9 mouse cellular contexts compared by ENCODE assay signal in the genomic region with DNA sequence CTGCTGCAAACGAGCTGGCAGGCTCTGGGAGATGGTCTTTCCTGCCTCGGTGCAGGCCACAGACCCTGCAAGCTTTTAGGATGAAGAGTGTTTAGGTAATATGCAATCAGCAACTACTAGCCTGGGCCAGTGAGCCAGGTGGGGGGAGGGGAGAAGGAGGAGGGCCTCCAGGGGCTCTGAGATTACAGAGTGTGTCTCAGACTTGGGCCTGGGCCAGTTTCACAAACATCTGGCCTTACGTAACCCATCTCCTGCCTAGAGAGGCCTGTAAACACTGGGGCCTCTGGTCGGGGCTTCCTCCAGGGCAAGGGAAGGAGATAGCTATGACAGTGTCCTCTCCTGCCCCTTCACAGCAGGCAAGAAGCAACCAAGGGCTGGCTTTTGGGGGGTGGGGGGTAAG. TPM values are rescaled to one million over a fixed set of nuclear protein-coding genes. Genes with fewer than 3 reads are reported as not detected.
DNase-seq lines count a peak whose midpoint lies in the region; ATAC-seq lines count a peak whose summit lies in the region.
"Had no signal": no experiment of that assay in that cellular context is flagged by ENCODE, and none has a peak within 500 bp of the region (broad histone marks: within the 10 kb centered on the region; RNA-seq: fewer than 3 reads in every experiment).

No protein-coding gene starts in this region.

- DNase-seq in spleen, postnatal 10 days (ENCODE audit: low spot score in 2 of 2), result peak; percentile 26 to 73
- DNase-seq in spleen, adult 12 weeks (ENCODE audit: low spot score), result no peak
- DNase-seq in forelimb bud, embryonic 11.5 days (ENCODE audit: low read depth, low spot score), result peak; percentile 57
- peak; percentile 46 for DNase-seq in liver, embryonic 11.5 days (ENCODE audit: low spot score)
- no peak for DNase-seq in B cell, adult 2 months
- no peak for DNase-seq in natural killer cell, adult 2 months (ENCODE audit: low spot score in 2 of 2)

- 0 out of 2 replicates have a peak, but pooled peaks cover 5% of the 10 kb centered on the region for H3K36me3 ChIP-seq in hindbrain, embryonic 12.5 days
- H3K36me3 ChIP-seq in liver, embryonic 11.5 days (ENCODE audit: control insufficient read depth, insufficient read depth, low read length), result no peaks in the 10 kb centered on the region
- peaks cover 4% of the 10 kb centered on the region; the same call in 1 of the 2 replicates for H3K36me3 ChIP-seq in neural tube, embryonic 12.5 days

- no peaks in the 10 kb centered on the region for H3K27me3 ChIP-seq in hindbrain, embryonic 12.5 days
- no peaks in the 10 kb centered on the region for H3K27me3 ChIP-seq in liver, embryonic 11.5 days (replicated peaks; ENCODE audit: control insufficient read depth, insufficient read depth, low read length)
- no peaks in the 10 kb centered on the region for H3K27me3 ChIP-seq in neural tube, embryonic 12.5 days (replicated peaks)
- H3K27me3 ChIP-seq: midbrain, embryonic 12.5 days had no signal

- no peak for ATAC-seq in hindbrain, embryonic 12.5 days (ENCODE audit: low FRiP score)
- ATAC-seq in liver, embryonic 11.5 days (replicated peaks; ENCODE audit: low FRiP score), result no peak
- no peak for ATAC-seq in neural tube, embryonic 12.5 days (ENCODE audit: low FRiP score, low read depth)

- H3K9me3 ChIP-seq in hindbrain, embryonic 12.5 days (replicated peaks), result no peaks in the 10 kb centered on the region
- H3K9me3 ChIP-seq in liver, embryonic 11.5 days (ENCODE audit: control insufficient read depth, low read length), result no peaks in the 10 kb centered on the region
- no peaks in the 10 kb centered on the region for H3K9me3 ChIP-seq in neural tube, embryonic 12.5 days
- H3K9me3 ChIP-seq: midbrain, embryonic 12.5 days had no signal

- no peak overlapping the region for H3K4me3 ChIP-seq in hindbrain, embryonic 12.5 days
- no peak overlapping the region for H3K4me3 ChIP-seq in liver, embryonic 11.5 days (ENCODE audit: low read depth, low read length)
- no peak overlapping the region for H3K4me3 ChIP-seq in neural tube, embryonic 12.5 days
- H3K4me3 ChIP-seq: midbrain, embryonic 12.5 days had no signal

- 43% methylated on average over 4 of the region's 4 CpGs for WGBS in hindbrain, embryonic 12.5 days
- WGBS in liver, embryonic 11.5 days, result 20% methylated on average over 4 of the region's 4 CpGs
- 40% methylated on average over 4 of the region's 4 CpGs for WGBS in neural tube, embryonic 12.5 days

- peak overlapping the region; percentile 43 for H3K9ac ChIP-seq in hindbrain, embryonic 12.5 days
- H3K9ac ChIP-seq in liver, embryonic 11.5 days (ENCODE audit: low read depth, low read length), result no peak overlapping the region
- no peak overlapping the region for H3K9ac ChIP-seq in neural tube, embryonic 12.5 days
- H3K9ac ChIP-seq: midbrain, embryonic 12.5 days had no signal

- peaks cover 27% of the 10 kb centered on the region for H3K4me1 ChIP-seq in hindbrain, embryonic 12.5 days
- H3K4me1 ChIP-seq in liver, embryonic 11.5 days (replicated peaks; ENCODE audit: control insufficient read depth, insufficient read depth, low read length), result peaks cover 21% of the 10 kb centered on the region
- H3K4me1 ChIP-seq in neural tube, embryonic 12.5 days, result peaks cover 27% of the 10 kb centered on the region

- 0 out of 2 replicates have a peak overlapping the region, but pooled peaks have one; percentile 3 for H3K4me2 ChIP-seq in hindbrain, embryonic 12.5 days (replicated peaks)
- H3K4me2 ChIP-seq in liver, embryonic 11.5 days, result 0 out of 2 replicates have a peak overlapping the region, but pooled peaks have one; percentile 18
- H3K4me2 ChIP-seq in neural tube, embryonic 12.5 days (replicated peaks), result peak overlapping the region; percentile 30; the same call in 1 of the 2 replicates
- H3K4me2 ChIP-seq: midbrain, embryonic 12.5 days had no signal

- H3K27ac ChIP-seq in hindbrain, embryonic 12.5 days, result 0 out of 2 replicates have a peak overlapping the region, but pooled peaks have one; percentile 40
- H3K27ac ChIP-seq in liver, embryonic 11.5 days (ENCODE audit: low read depth, low read length), result peak overlapping the region; percentile 55
- no peak overlapping the region for H3K27ac ChIP-seq in neural tube, embryonic 12.5 days
- H3K27ac ChIP-seq: midbrain, embryonic 12.5 days had no signal

RNA-seq across cellular contexts. Expression of a gene that starts 31.4 kb away (rescaled TPM):
- polyA plus RNA-seq in hindbrain, embryonic 12.5 days (2016; fragmentation: Nextera tagmentation; extraction: Ambion mirVana), result 44.7 and 52.4 TPM in 2 replicates
- 46.7 and 50.7 TPM in 2 replicates for polyA plus RNA-seq in liver, embryonic 11.5 days (2014; fragmentation: Nextera tagmentation; extraction: Ambion mirVana)
- 35.2 and 42.0 TPM in 2 replicates for polyA plus RNA-seq in neural tube, embryonic 12.5 days (2016; fragmentation: Nextera tagmentation; extraction: Ambion mirVana)

RNA-seq across cellular contexts. Expression of a gene that starts 44.1 kb away (rescaled TPM):
- 53.8 and 60.0 TPM in 2 replicates for polyA plus RNA-seq in hindbrain, embryonic 12.5 days (2016; fragmentation: Nextera tagmentation; extraction: Ambion mirVana)
- 69.6 and 75.3 TPM in 2 replicates for polyA plus RNA-seq in liver, embryonic 11.5 days (2014; fragmentation: Nextera tagmentation; extraction: Ambion mirVana)
- 58.4 and 62.4 TPM in 2 replicates for polyA plus RNA-seq in neural tube, embryonic 12.5 days (2016; fragmentation: Nextera tagmentation; extraction: Ambion mirVana)

RNA-seq across cellular contexts. Expression of a gene that starts 49.4 kb away (rescaled TPM):
- 456 and 488 TPM in 2 replicates for polyA plus RNA-seq in hindbrain, embryonic 12.5 days (2016; fragmentation: Nextera tagmentation; extraction: Ambion mirVana)
- 124 and 138 TPM in 2 replicates for polyA plus RNA-seq in liver, embryonic 11.5 days (2014; fragmentation: Nextera tagmentation; extraction: Ambion mirVana)
- 487 and 528 TPM in 2 replicates for polyA plus RNA-seq in neural tube, embryonic 12.5 days (2016; fragmentation: Nextera tagmentation; extraction: Ambion mirVana)

RNA-seq across cellular contexts. Expression of a gene that starts 52.4 kb away (rescaled TPM):
- polyA plus RNA-seq in hindbrain, embryonic 12.5 days (2016; fragmentation: Nextera tagmentation; extraction: Ambion mirVana), result 569 and 595 TPM in 2 replicates
- 761 and 837 TPM in 2 replicates for polyA plus RNA-seq in liver, embryonic 11.5 days (2014; fragmentation: Nextera tagmentation; extraction: Ambion mirVana)
- 327 and 328 TPM in 2 replicates for polyA plus RNA-seq in neural tube, embryonic 12.5 days (2016; fragmentation: Nextera tagmentation; extraction: Ambion mirVana)

Comparison
In these comparisons a context has a peak if more than half of its experiments do, and no peak if none do; other contexts are left out.
1. DNase-seq: peak in spleen, postnatal 10 days (2 of 2), forelimb bud, embryonic 11.5 days (single experiment) and liver, embryonic 11.5 days (single experiment); none in spleen, adult 12 weeks (single experiment), B cell, adult 2 months (0 of 2) and natural killer cell, adult 2 months (0 of 2).
2. Peak in every context shown above with its lines, with median percentiles within 50 percentile points of each other: H3K4me2 ChIP-seq.